17 mouse cellular contexts compared by ENCODE assay signal in genomic region chr8:112404087-112404486, GRCm38 (mm10).
A peak's percentile ranks its signal among the peaks of the same experiment; 100 is the strongest.
DNase-seq lines count a peak whose midpoint lies in the region; ATAC-seq lines count a peak whose summit lies in the region.
"Had no signal": no experiment of that assay in that cellular context is flagged by ENCODE, and none has a peak within 500 bp of the region (broad histone marks: within the 10 kb centered on the region; RNA-seq: fewer than 3 reads in every experiment).

No protein-coding gene starts in this region.

- no peak overlapping the region for H3K27ac ChIP-seq in embryonic facial prominence, embryonic 14.5 days (replicated peaks; ENCODE audit: low read depth, low read length)
- no peak overlapping the region for H3K27ac ChIP-seq in forebrain, embryonic 16.5 days (ENCODE audit: low read length)
- H3K27ac ChIP-seq: embryonic facial prominence, embryonic 13.5 days; forebrain, embryonic 13.5 days; hindbrain, embryonic 15.5 days; layer of hippocampus, adult 2 months had no signal

- 12% methylated on average over 2 of the region's 2 CpGs for WGBS in embryonic facial prominence, embryonic 14.5 days
- WGBS in forebrain, embryonic 16.5 days: 20% methylated on average over 2 of the region's 2 CpGs

- H3K4me2 ChIP-seq in embryonic facial prominence, embryonic 14.5 days (ENCODE audit: low read depth, low read length): no peak overlapping the region
- H3K4me2 ChIP-seq in forebrain, embryonic 16.5 days (ENCODE audit: low read length): no peak overlapping the region
- H3K4me2 ChIP-seq: embryonic facial prominence, embryonic 13.5 days; forebrain, embryonic 13.5 days; heart, embryonic 12.5 days; hindbrain, embryonic 15.5 days; midbrain, embryonic 11.5 days had no signal

- H3K9ac ChIP-seq in embryonic facial prominence, embryonic 14.5 days (ENCODE audit: low read depth, low read length): no peak overlapping the region
- H3K9ac ChIP-seq in forebrain, embryonic 16.5 days (replicated peaks; ENCODE audit: low read depth, low read length): no peak overlapping the region
- H3K9ac ChIP-seq: embryonic facial prominence, embryonic 13.5 days; forebrain, embryonic 13.5 days; heart, embryonic 12.5 days; hindbrain, embryonic 15.5 days had no signal

- no peaks in the 10 kb centered on the region for H3K27me3 ChIP-seq in embryonic facial prominence, embryonic 14.5 days (replicated peaks; ENCODE audit: control insufficient read depth, insufficient read depth, low read length)
- no peaks in the 10 kb centered on the region for H3K27me3 ChIP-seq in forebrain, embryonic 16.5 days (replicated peaks; ENCODE audit: control insufficient read depth, insufficient read depth, low read length)
- H3K27me3 ChIP-seq: embryonic facial prominence, embryonic 13.5 days; forebrain, embryonic 13.5 days; heart, embryonic 12.5 days; hindbrain, embryonic 15.5 days had no signal

- no peak overlapping the region for H3K4me3 ChIP-seq in embryonic facial prominence, embryonic 14.5 days (ENCODE audit: low read depth, low read length)
- no peak overlapping the region for H3K4me3 ChIP-seq in forebrain, embryonic 16.5 days (replicated peaks; ENCODE audit: low read length)
- H3K4me3 ChIP-seq: embryonic facial prominence, embryonic 13.5 days; forebrain, embryonic 13.5 days; heart, embryonic 12.5 days; hindbrain, embryonic 15.5 days; layer of hippocampus, adult 2 months had no signal

- ATAC-seq in embryonic facial prominence, embryonic 14.5 days (ENCODE audit: low read depth): peak; percentile 60; the same call in 1 of the 2 replicates
- no peak for ATAC-seq in forebrain, embryonic 16.5 days
- ATAC-seq: forebrain, embryonic 13.5 days had no signal

- no peaks in the 10 kb centered on the region for H3K36me3 ChIP-seq in embryonic facial prominence, embryonic 14.5 days (ENCODE audit: control insufficient read depth, insufficient read depth, low read length)
- H3K36me3 ChIP-seq in forebrain, embryonic 16.5 days (ENCODE audit: control insufficient read depth, insufficient read depth): no peaks in the 10 kb centered on the region
- H3K36me3 ChIP-seq: embryonic facial prominence, embryonic 13.5 days; heart, embryonic 12.5 days; hindbrain, embryonic 15.5 days had no signal

- no peaks in the 10 kb centered on the region for H3K4me1 ChIP-seq in embryonic facial prominence, embryonic 14.5 days (ENCODE audit: control insufficient read depth, insufficient read depth, low read length)
- H3K4me1 ChIP-seq in forebrain, embryonic 16.5 days (replicated peaks; ENCODE audit: control insufficient read depth, insufficient read depth, low read length): peaks cover 3% of the 10 kb centered on the region; the same call in 1 of the 2 replicates
- H3K4me1 ChIP-seq: embryonic facial prominence, embryonic 13.5 days; forebrain, embryonic 13.5 days; heart, embryonic 12.5 days; hindbrain, embryonic 15.5 days had no signal

- H3K9me3 ChIP-seq in embryonic facial prominence, embryonic 14.5 days (ENCODE audit: control insufficient read depth, low read length): no peaks in the 10 kb centered on the region
- H3K9me3 ChIP-seq in forebrain, embryonic 16.5 days (ENCODE audit: control insufficient read depth, low read length): no peaks in the 10 kb centered on the region
- H3K9me3 ChIP-seq: embryonic facial prominence, embryonic 13.5 days; forebrain, embryonic 13.5 days; heart, embryonic 12.5 days; hindbrain, embryonic 15.5 days had no signal

- DNase-seq in adrenal gland, postnatal 10 days: peak; percentile 24
- no peak for DNase-seq in adrenal gland, postnatal 4 days (ENCODE audit: low spot score in 2 of 2)
- peak; percentile 67 for DNase-seq in kidney, postnatal 10 days
- no peak for DNase-seq in kidney, adult 11 months
- DNase-seq in ES-CJ7 (ENCODE audit: low read depth, low spot score): peak; percentile 49
- DNase-seq in embryonic facial prominence, embryonic 14.5 days (ENCODE audit: low spot score): peak; percentile 65
- DNase-seq in layer of hippocampus, postnatal 14 days (ENCODE audit: low spot score in 2 of 2): no peak
- DNase-seq: cerebellum, adult 11-12 months; lung, adult 2 months; thymus, adult 2 months had no signal

Comparison
In these comparisons a context has a peak if more than half of its experiments do, and no peak if none do; other contexts are left out.
1. DNase-seq: peak in adrenal gland, postnatal 10 days (single experiment), kidney, postnatal 10 days (single experiment), ES-CJ7 (single experiment) and embryonic facial prominence, embryonic 14.5 days (single experiment); none in adrenal gland, postnatal 4 days (0 of 2), kidney, adult 11 months (single experiment) and layer of hippocampus, postnatal 14 days (0 of 2).